Mouse (Mus musculus): ENCODE measurements around the gene Mto1.

DNA sequence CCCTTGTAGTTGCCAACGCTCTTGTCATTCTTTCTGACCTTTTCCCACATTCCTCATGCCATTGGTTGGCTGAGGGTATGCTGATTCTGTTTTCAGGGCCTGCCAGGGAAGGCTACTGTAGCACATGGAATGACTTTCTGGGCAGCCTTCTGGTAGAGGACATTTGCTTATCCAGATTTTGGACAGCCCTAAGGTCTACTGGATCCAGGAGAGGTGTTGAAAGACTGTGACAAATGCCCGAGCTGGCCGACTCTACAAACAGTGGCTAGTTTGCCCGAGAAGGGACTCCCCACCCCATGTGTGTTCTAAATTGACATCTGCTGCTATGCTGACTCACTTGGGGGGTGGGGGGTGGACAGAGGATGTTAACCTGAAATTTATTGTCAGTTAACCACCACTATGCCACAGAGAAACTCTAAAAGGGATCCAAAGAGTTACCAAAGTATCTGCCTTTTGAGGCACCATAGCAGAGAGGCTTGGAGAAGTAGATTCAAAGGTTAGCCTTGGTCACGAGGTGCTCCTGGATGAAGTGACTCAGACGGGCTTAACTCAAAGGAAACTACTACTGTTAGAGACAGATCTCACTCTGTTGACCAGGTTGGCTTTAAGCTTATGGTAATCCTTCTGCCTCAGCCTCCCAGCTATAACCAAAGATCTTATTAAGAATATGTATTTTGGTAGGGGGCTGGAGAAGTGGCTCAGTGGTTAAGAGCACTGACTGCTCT lies 65.9 kb downstream of the Mto1 start:
- TF ChIP-seq POLR2A (IDR thresholded peaks at IDR 0.05; ENCODE audit: control insufficient read depth, low read depth, low read length) = no peak
- no peak for TF ChIP-seq CTCF (IDR thresholded peaks at IDR 0.05; ENCODE audit: control insufficient read depth, insufficient read depth, insufficient replicate concordance, low read depth, low read length)

Measured in testis, adult 2 months (tissue).